Mouse (Mus musculus) embryonic facial prominence, embryonic 14.5 days (tissue): Measurements from ENCODE around the gene Alb. TPM values are rescaled to one million over a fixed set of nuclear protein-coding genes. Genes with fewer than 3 reads are reported as not detected.
A peak's percentile ranks its signal among the peaks of the same experiment; 100 is the strongest.

Experiments used
- ATAC-seq: fragments of 200-750 bp; cut with Nextera tagmentation; 2 replicates; pipeline ENCODE4 v1.8.0; 2017; ENCODE audit warnings: low read depth, moderate number of reproducible peaks, moderate TSS enrichment
- DNase-seq: peaks from one replicate; pipeline ENCODE4 v3.0.0-alpha.2; 2015; ENCODE audit warnings: low spot score
- H3K27ac ChIP-seq: fragments of 300-500 bp; sonication (generic); replicated peaks from 2 replicates; pipeline ENCODE4 v1.5.1; 2014; ENCODE audit warnings: low read depth, mild to moderate bottlenecking, low read length, moderate library complexity
- H3K27me3 ChIP-seq: fragments of 300-500 bp; sonication (generic); replicated peaks from 2 replicates; pipeline ENCODE4 v1.6.1; 2014; ENCODE audit warnings: low read length; ENCODE audit not compliant: control insufficient read depth, insufficient read depth
- H3K36me3 ChIP-seq: fragments of 300-500 bp; sonication (generic); 2 replicates; pipeline ENCODE4 v1.6.1; 2014; ENCODE audit warnings: low read length, mixed read lengths; ENCODE audit not compliant: control insufficient read depth, insufficient read depth
- H3K4me1 ChIP-seq: fragments of 300-500 bp; sonication (generic); 2 replicates; pipeline ENCODE4 v1.6.1; 2014; ENCODE audit warnings: antibody characterized with exemption, low read length; ENCODE audit not compliant: control insufficient read depth, insufficient read depth
- H3K4me2 ChIP-seq: fragments of 300-500 bp; sonication (generic); 2 replicates; pipeline ENCODE4 v1.6.1; 2014; ENCODE audit warnings: low read depth, mild to moderate bottlenecking, low read length, moderate library complexity, mixed read lengths
- H3K4me3 ChIP-seq: fragments of 300-500 bp; sonication (generic); 2 replicates; pipeline ENCODE4 v1.5.1; 2014; ENCODE audit warnings: low read depth, mild to moderate bottlenecking, low read length
- H3K9ac ChIP-seq: fragments of 300-500 bp; sonication (generic); 2 replicates; pipeline ENCODE4 v1.6.1; 2014; ENCODE audit warnings: low read depth, mild to moderate bottlenecking, low read length, moderate library complexity, mixed read lengths
- H3K9me3 ChIP-seq: fragments of 300-500 bp; sonication (generic); 2 replicates; pipeline ENCODE4 v1.6.1; 2016; ENCODE audit warnings: low read length; ENCODE audit not compliant: control insufficient read depth
- WGBS: fragments of 180-500 bp; shearing (Covaris S2); extraction: QIAGEN DNeasy Blood & Tissue Kit; methylation state at CpG from one replicate; pipeline ENCODE4 v1.1.7; 2014; 5-methylcytosine and 5-hydroxymethylcytosine counted together
- polyA plus RNA-seq: library from polyadenylated mRNA; unstranded; fragments of >200 nt; fragmentation: Nextera tagmentation; extraction: Ambion mirVana; gene quantifications from 2 replicates; pipeline ENCODE4 v1.2.1, GENCODE M21; 2014

Alb gene
- polyA plus RNA-seq, 1 experiment from 2014 or later = 1.3 TPM

DNA sequence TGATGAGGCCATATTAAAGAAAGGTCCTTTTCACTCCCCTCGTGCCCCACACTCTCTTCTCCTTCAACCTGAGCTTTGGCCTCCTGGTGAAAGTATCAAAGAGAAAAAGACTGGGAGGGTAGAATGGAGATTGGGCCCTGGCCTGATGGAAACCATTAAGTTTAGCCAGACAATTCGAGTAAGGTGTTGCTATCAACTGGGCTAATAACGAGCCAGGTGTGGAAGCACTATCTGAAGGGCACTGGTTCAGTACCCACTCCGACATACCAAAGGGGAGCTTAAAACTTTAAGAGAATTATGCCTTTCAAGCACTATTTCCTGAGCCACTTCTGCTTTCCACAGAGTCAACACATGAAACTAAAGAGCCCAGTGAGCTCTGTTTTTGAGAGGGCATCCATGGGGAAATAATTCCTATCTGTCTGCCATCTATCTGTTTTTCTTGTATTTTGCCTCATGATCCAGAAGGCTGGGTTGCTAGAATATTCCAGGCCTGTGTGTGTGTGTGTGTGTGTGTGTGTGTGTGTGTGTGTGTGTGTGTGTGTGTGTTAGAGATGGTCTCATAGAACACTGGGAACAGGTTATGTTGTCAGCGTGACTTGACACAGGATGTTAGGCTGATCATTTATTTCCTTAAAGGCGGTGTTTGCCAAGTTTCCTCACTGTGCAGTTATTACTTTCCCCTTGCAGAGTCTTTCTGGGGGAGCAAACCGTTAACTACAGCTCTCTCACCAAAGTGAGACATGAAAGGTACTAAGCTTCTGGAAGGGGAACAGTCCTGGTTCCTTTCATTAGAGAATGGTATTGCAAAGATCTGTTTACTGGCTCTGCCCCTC, 16.8 kb downstream of the Alb start:
- 79% methylated on average over 7 of the region's 7 CpGs for WGBS
- no peak for ATAC-seq

DNA sequence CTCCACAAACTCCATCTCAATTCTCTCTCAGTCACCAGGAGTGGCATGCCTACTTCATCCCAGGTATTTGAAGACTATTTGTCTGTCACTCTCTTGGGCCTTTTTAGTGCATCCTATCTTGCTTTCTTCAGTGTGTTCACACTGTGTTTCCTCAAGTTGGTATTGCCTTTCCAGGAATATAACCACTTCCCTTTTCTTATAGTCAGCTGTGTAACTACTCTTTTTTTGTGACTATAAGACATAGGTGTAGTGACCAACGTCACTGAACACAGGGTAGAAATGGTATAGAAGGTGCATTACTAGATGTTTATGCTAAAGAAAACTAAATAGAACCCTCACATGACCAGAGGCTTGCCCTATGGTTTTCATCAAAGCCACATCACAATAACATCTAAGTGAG, 18.2 kb downstream of the Alb start:
- Histone ChIP-seq H3K9ac (no peak overlapping the region), H3K4me1 (no peaks in the 10 kb centered on the region), H3K4me2 (no peak overlapping the region), H3K9me3 (no peaks in the 10 kb centered on the region), H3K27me3 (no peaks in the 10 kb centered on the region), H3K36me3 (no peaks in the 10 kb centered on the region), H3K4me3 (no peak overlapping the region), H3K27ac (no peak overlapping the region)
- ATAC-seq (no peak), DNase-seq (no peak)
- WGBS = 87% methylated on average over 1 of the region's 1 CpGs

More for the DNA sequence above, 16.8 kb downstream of the Alb start:
- Histone ChIP-seq H3K4me1 (no peaks in the 10 kb centered on the region), H3K9me3 (no peaks in the 10 kb centered on the region), H3K27ac (no peak overlapping the region), H3K27me3 (no peaks in the 10 kb centered on the region), H3K36me3 (no peaks in the 10 kb centered on the region), H3K4me2 (no peak overlapping the region), H3K4me3 (no peak overlapping the region), H3K9ac (no peak overlapping the region)
- no peak for DNase-seq

DNA sequence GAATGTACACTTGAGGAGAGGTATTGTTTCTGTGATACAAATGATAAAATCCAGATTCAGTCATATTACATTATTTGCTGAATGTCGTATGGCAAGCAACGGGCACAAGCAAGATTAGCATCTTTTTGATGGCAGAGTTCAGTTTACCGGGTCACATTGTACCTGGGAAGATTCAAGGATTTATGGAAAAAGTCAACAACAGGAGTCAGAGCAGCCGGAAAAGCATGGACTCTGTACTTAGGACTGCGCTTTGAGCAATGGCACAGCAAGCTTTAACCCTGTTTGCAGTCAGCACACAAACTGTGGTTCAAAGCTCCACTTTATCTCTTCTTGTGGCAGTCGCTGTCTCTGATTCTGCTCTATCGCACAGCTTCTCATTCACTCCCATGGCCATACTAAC, 24.9 kb downstream of the Alb start:
- Histone ChIP-seq H3K27ac (no peak overlapping the region), H3K4me3 (no peak overlapping the region), H3K9me3 (no peaks in the 10 kb centered on the region), H3K4me2 (no peak overlapping the region), H3K27me3 (no peaks in the 10 kb centered on the region), H3K9ac (no peak overlapping the region), H3K4me1 (no peaks in the 10 kb centered on the region), H3K36me3 (no peaks in the 10 kb centered on the region)
- ATAC-seq = no peak
- 90% methylated on average over 7 of the region's 7 CpGs for WGBS
- no peak for DNase-seq

DNA sequence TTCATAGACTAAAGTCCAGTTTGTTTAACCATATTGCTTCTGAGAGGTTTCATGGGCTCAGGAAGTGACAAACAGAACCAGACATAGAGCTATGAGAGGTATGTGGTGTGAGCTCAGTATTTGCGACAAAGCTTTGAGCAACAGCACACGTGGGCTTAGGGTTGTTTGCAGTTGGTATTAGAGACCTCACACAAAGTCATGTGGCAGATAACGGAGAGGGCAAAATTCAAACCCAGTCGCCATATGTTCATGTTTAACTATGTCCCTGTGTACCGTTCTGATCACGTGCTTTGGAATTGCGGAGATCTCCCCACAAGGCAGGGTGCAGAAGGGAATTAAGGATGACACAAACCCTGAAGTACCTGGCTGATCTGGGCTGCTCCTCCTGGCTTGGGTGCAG, 27.6 kb downstream of the Alb start:
- no peak for ATAC-seq
- no peaks in the 10 kb centered on the region for H3K9me3 ChIP-seq
- H3K9ac ChIP-seq = no peak overlapping the region
- H3K36me3 ChIP-seq = no peaks in the 10 kb centered on the region
- no peaks in the 10 kb centered on the region for H3K4me1 ChIP-seq
- no peak for DNase-seq
- 60% methylated on average over 7 of the region's 7 CpGs for WGBS
- H3K4me3 ChIP-seq = no peak overlapping the region
- H3K27ac ChIP-seq = no peak overlapping the region
- no peaks in the 10 kb centered on the region for H3K27me3 ChIP-seq
- no peak overlapping the region for H3K4me2 ChIP-seq

DNA sequence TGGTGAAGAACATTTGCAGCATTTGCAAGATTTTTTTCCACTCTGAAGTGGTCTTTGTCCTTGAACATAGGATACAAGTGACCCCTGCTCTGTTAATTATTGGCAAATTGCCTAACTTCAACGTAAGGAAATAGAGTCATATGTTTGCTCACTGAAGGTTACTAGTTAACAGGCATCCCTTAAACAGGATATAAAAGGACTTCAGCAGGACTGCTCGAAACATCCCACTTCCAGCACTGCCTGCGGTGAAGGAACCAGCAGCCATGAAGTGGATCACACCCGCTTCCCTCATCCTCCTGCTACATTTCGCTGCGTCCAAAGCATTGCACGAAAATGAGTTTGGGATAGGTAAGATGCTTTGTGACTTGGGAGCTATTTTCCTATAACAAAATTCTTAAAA, 29.8 kb downstream of the Alb start, which contains the start of gene Afp:
Gene Afp, plus strand, starts transcription at position 220 of the 400 bp plus-strand sequence.
- Histone ChIP-seq H3K27ac (no peak within 1 kb of the TSS), H3K4me3 (no peak within 1 kb of the TSS), H3K9ac (no peak within 1 kb of the TSS), H3K9me3 (no peaks in the 10 kb centered on the region), H3K4me2 (no peak within 1 kb of the TSS), H3K4me1 (no peaks in the 10 kb centered on the region), H3K36me3 (no peaks in the 10 kb centered on the region), H3K27me3 (no peaks in the 10 kb centered on the region)
- ATAC-seq (no peak), DNase-seq (no peak)
- WGBS = 84% methylated on average over 7 of the region's 7 CpGs

DNA sequence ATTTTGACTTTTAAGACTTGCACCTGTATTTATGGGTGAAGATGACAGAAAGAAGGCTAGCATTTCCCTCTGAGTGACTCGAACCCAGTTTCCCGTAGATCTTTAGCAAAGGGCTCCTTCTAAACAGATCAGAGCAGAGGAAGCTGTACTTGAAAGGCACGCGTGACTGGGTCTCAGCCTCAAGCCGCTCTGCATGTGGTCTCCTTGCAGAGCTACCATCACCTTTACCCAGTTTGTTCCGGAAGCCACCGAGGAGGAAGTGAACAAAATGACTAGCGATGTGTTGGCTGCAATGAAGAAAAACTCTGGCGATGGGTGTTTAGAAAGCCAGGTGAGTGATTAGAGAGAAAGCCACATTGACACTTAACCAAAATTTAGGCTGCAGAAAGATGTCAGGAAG, 31.7 kb downstream of the Alb start:
- Histone ChIP-seq H3K9me3 (no peaks in the 10 kb centered on the region), H3K9ac (no peak overlapping the region), H3K27ac (no peak overlapping the region), H3K4me2 (0 out of 2 replicates have a peak overlapping the region, but pooled peaks have one; percentile 8), H3K27me3 (no peaks in the 10 kb centered on the region), H3K36me3 (no peaks in the 10 kb centered on the region), H3K4me1 (no peaks in the 10 kb centered on the region), H3K4me3 (no peak overlapping the region)
- WGBS = 69% methylated on average over 9 of the region's 9 CpGs
- DNase-seq = no peak
- ATAC-seq = no peak

DNA sequence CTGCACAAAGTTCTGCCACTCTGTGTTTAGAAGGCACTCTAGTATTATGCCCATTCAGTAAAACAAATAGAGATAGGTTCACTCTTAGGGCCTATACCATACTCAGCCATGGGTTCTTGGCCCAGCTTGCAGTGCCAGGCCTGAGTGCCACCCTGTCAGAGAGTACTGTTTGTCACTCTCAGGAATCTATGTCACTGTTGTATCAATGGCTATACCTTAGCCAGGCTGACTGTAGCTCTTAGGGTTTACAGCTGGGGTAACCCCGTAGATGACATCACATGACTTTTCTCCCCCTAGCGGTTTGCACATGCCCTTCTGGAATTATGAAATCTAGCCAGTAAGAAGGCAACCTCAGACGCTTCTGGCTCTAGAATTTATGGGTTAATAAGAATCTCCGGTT, 33.6 kb downstream of the Alb start:
- 95% methylated on average over 4 of the region's 4 CpGs for WGBS
- no peak for ATAC-seq
- Histone ChIP-seq H3K27me3 (no peaks in the 10 kb centered on the region), H3K36me3 (no peaks in the 10 kb centered on the region), H3K4me3 (no peak overlapping the region), H3K4me1 (no peaks in the 10 kb centered on the region), H3K27ac (no peak overlapping the region), H3K9me3 (no peaks in the 10 kb centered on the region), H3K9ac (no peak overlapping the region), H3K4me2 (no peak overlapping the region)
- no peak for DNase-seq

DNA sequence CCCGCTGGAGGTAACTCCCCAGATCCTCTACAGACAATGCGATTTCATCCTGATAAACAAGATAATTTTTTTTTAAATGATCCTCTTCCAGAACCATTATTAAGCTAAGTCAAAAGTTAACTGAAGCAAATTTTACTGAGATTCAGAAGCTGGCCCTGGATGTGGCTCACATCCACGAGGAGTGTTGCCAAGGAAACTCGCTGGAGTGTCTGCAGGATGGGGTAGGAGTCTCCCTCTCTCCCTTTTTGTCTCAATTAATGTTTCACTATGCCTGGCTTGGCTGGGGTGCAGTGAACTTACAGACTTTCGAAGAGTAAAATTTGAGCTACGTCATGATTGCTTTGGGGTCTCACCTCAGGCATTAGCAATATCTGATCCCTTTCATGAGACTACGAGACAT, 38.8 kb downstream of the Alb start:
- H3K9me3 ChIP-seq = no peaks in the 10 kb centered on the region
- no peaks in the 10 kb centered on the region for H3K4me1 ChIP-seq
- H3K27ac ChIP-seq = no peak overlapping the region
- DNase-seq (no peak), ATAC-seq (no peak)
- no peak overlapping the region for H3K9ac ChIP-seq
- no peaks in the 10 kb centered on the region for H3K27me3 ChIP-seq
- no peaks in the 10 kb centered on the region for H3K36me3 ChIP-seq
- WGBS = 74% methylated on average over 7 of the region's 7 CpGs
- H3K4me3 ChIP-seq = no peak overlapping the region
- no peak overlapping the region for H3K4me2 ChIP-seq

DNA sequence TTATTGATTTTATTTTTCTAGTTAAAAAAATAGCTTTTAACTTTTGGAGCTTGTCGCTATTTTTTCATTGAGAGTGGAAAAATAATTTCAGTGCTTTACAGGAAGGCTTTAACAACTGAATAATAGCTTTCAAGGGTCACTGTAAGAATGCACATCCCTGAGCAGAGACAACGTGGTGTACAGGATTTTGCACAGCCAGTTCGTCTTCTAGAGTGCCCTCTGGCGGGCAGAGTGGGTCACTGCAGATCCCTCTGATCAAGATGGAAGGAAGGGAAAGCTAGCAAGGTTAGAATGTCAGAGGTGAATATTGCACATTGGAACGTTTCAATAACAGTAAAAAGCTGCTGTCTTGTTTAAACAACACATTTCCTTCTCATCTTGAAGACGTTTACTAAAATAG, 40.0 kb downstream of the Alb start:
- H3K4me2 ChIP-seq = no peak overlapping the region
- no peak overlapping the region for H3K27ac ChIP-seq
- no peak overlapping the region for H3K9ac ChIP-seq
- no peak overlapping the region for H3K4me3 ChIP-seq
- DNase-seq = peak; percentile 67
- H3K27me3 ChIP-seq = no peaks in the 10 kb centered on the region
- no peaks in the 10 kb centered on the region for H3K4me1 ChIP-seq
- WGBS = 5% methylated on average over 6 of the region's 6 CpGs
- H3K36me3 ChIP-seq = no peaks in the 10 kb centered on the region
- no peak for ATAC-seq
- no peaks in the 10 kb centered on the region for H3K9me3 ChIP-seq
